Mouse (Mus musculus): ENCODE measurements around the gene Ddb1. TPM values are rescaled to one million over a fixed set of nuclear protein-coding genes. Genes with fewer than 3 reads are reported as not detected.

Gene Ddb1
- total and polyA plus RNA-seq, 3 experiments = 299 to 406 (median 319) TPM

DNA sequence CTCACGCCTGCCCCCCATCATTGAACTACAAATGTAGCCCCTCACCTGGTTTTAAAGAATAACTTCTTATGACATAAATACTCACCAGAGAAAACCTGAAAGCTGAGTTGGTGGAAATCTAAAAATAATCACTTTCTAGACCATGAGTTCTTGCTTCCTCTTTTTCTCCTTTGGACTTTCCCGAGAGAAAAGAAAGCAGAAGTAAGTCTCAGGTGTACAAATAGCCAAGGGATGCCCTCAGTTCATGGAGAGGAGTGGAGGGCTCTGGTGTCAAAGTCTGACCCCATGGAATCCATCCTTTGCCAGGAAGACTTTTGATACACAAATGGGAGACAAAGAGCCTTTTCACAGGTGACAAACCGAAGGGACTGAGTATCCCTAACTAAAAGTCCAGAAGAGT, 24.4 kb upstream of the Ddb1 start:
- peaks cover 47% of the 10 kb centered on the region for H3K79me2 ChIP-seq (replicated peaks; ENCODE audit: control insufficient read depth, extremely low read depth, insufficient read depth, poor library complexity, severe bottlenecking)
- TF ChIP-seq MXI1 (IDR thresholded peaks at IDR 0.05; ENCODE audit: low read depth, low read length) (no peak), JUND (conservative IDR thresholded peaks at IDR 0.05; ENCODE audit: low read depth, low read length) (no peak; the same call in 1 of the 2 replicates), USF2 (conservative IDR thresholded peaks at IDR 0.05; ENCODE audit: low read depth, low read length) (no peak), IRF4 (IDR thresholded peaks at IDR 0.05; ENCODE audit: low read depth, low read length) (peak; percentile 89), EP300 (IDR thresholded peaks at IDR 0.05; ENCODE audit: low read length) (peak; percentile 96), ELF1 (IDR thresholded peaks at IDR 0.05; ENCODE audit: low read depth, low read length) (0 out of 2 replicates have a peak, but pooled peaks have one; percentile 10), SMC3 (IDR thresholded peaks at IDR 0.05; ENCODE audit: low read depth, low read length) (no peak), ZMIZ1 (IDR thresholded peaks at IDR 0.05; ENCODE audit: low read depth, low read length) (no peak), MAZ (IDR thresholded peaks at IDR 0.05; ENCODE audit: low read depth, low read length) (no peak), CTCF (conservative IDR thresholded peaks at IDR 0.05 in 1 of 2, IDR thresholded peaks at IDR 0.05 in 1 of 2; ENCODE audit: low read depth in 2 of 2, low read length in 2 of 2) (no peak), NELFE (IDR thresholded peaks at IDR 0.05; ENCODE audit: low read depth, low read length) (no peak), PAX5 (IDR thresholded peaks at IDR 0.05; ENCODE audit: low read length) (no peak), GABPA (IDR thresholded peaks at IDR 0.05; ENCODE audit: insufficient replicate concordance, low read depth, low read length) (no peak), TBP (conservative IDR thresholded peaks at IDR 0.05; ENCODE audit: low read depth, low read length) (peak; percentile 67), BHLHE40 (IDR thresholded peaks at IDR 0.05; ENCODE audit: low read depth, low read length) (peak; percentile 65), CHD1 (IDR thresholded peaks at IDR 0.05; ENCODE audit: low read depth, low read length) (no peak), ZKSCAN1 (IDR thresholded peaks at IDR 0.05; ENCODE audit: borderline replicate concordance, low read depth, low read length) (no peak), KAT2A (IDR thresholded peaks at IDR 0.05; ENCODE audit: insufficient replicate concordance, low read length) (no peak), E2F4 (IDR thresholded peaks at IDR 0.05; ENCODE audit: insufficient replicate concordance, low read depth, low read length) (no peak), JUN (IDR thresholded peaks at IDR 0.05; ENCODE audit: insufficient read depth, low read depth, low read length) (peak; percentile 52), MYC (IDR thresholded peaks at IDR 0.05; ENCODE audit: low read depth, low read length) (peak; percentile 67; the same call in 1 of the 2 replicates), POLR2A (IDR thresholded peaks at IDR 0.05; ENCODE audit: low read depth, low read length) (peak; percentile 40), USF1 (IDR thresholded peaks at IDR 0.05; ENCODE audit: low read depth, low read length) (no peak), TCF12 (IDR thresholded peaks at IDR 0.05; ENCODE audit: low read depth, low read length) (peak; percentile 94), CHD2 (IDR thresholded peaks at IDR 0.05; ENCODE audit: low read length) (peak; percentile 54), RCOR1 (conservative IDR thresholded peaks at IDR 0.05; ENCODE audit: low read depth, low read length) (peak; percentile 51; the same call in 1 of the 2 replicates), ZNF384 (IDR thresholded peaks at IDR 0.05; ENCODE audit: low read depth, low read length) (no peak; the same call in 1 of the 2 replicates), MEF2A (IDR thresholded peaks at IDR 0.05; ENCODE audit: borderline replicate concordance, low read depth, low read length) (peak; percentile 98), MAFK (IDR thresholded peaks at IDR 0.05; ENCODE audit: insufficient replicate concordance, low read length) (peak; percentile 77), HCFC1 (IDR thresholded peaks at IDR 0.05; ENCODE audit: low read depth, low read length) (no peak), POLR2AphosphoS2 (IDR thresholded peaks at IDR 0.05; ENCODE audit: low read depth, low read length) (no peak), MAX (IDR thresholded peaks at IDR 0.05; ENCODE audit: low read length) (no peak), ETS1 (conservative IDR thresholded peaks at IDR 0.05; ENCODE audit: low read depth, low read length) (peak; percentile 83), SIN3A (IDR thresholded peaks at IDR 0.05; ENCODE audit: low read length) (peak; percentile 69), NRF1 (IDR thresholded peaks at IDR 0.05; ENCODE audit: low read depth, low read length) (no peak), ZC3H11A (IDR thresholded peaks at IDR 0.05; ENCODE audit: low read depth, low read length) (no peak), RAD21 (IDR thresholded peaks at IDR 0.05; ENCODE audit: low read depth, low read length) (no peak), UBTF (IDR thresholded peaks at IDR 0.05; ENCODE audit: low read depth, low read length) (no peak)
- peak overlapping the region; percentile 88 for H3K4me2 ChIP-seq (ENCODE audit: insufficient read depth, low read depth, poor library complexity, severe bottlenecking)
- no peaks in the 10 kb centered on the region for H3K9me3 ChIP-seq (replicated peaks; ENCODE audit: low read length)
- peaks cover 9 to 23% of the 10 kb centered on the region in 2 experiments; a peak in 3 of 4 replicates for H3K4me1 ChIP-seq (ENCODE audit: control insufficient read depth in 1 of 2, insufficient read depth in 2 of 2)
- peak overlapping the region in 1 of 3 experiments; percentile 82 for H3K4me3 ChIP-seq (replicated peaks in 1 of 3; ENCODE audit: low read depth in 2 of 3, low read length in 2 of 3, poor library complexity in 1 of 3)
- no peaks in the 10 kb centered on the region for H3K27me3 ChIP-seq (replicated peaks)
- H3K9ac ChIP-seq (ENCODE audit: insufficient read depth, low read depth) = no peak overlapping the region
- DNase-seq (ENCODE audit: extremely low read depth) = peak; percentile 84
- dilution Hi-C loops (cut with MboI; ENCODE audit: extremely low pct_ligation_motif_present, extremely low pct_unique_long_range_greater_than_20kb, low sequenced_read_pairs) (no loop called here), in situ Hi-C loops (cut with MboI; ENCODE audit: low pct_ligation_motif_present, low pct_unique_long_range_greater_than_20kb, low sequenced_read_pairs) (no loop called here)
- no peak overlapping the region for H3K27ac ChIP-seq (ENCODE audit: insufficient read depth, low read depth)
- H3K36me3 ChIP-seq (replicated peaks in 1 of 2; ENCODE audit: control insufficient read depth in 1 of 2, insufficient read depth in 1 of 2, low read length in 1 of 2) = peaks cover 2 to 34% of the 10 kb centered on the region in 2 experiments

Measured in CH12.LX (cell line).